Mouse (Mus musculus) embryonic facial prominence, embryonic 10.5 days (tissue): Measurements from ENCODE around the gene Dnaja1. TPM values are rescaled to one million over a fixed set of nuclear protein-coding genes. Genes with fewer than 3 reads are reported as not detected.

Experiments used
- DNase-seq: peaks from one replicate; pipeline ENCODE4 v3.0.0-alpha.2; 2017; ENCODE audit warnings: low spot score
- H3K27ac ChIP-seq: fragments of 300-500 bp; sonication (generic); replicated peaks from 2 replicates; pipeline ENCODE4 v1.5.1; 2016; ENCODE audit warnings: mild to moderate bottlenecking
- H3K27me3 ChIP-seq: fragments of 300-500 bp; sonication (generic); replicated peaks from 2 replicates; pipeline ENCODE4 v1.6.1; 2016; ENCODE audit warnings: low read depth, mild to moderate bottlenecking; ENCODE audit not compliant: poor library complexity, severe bottlenecking
- H3K36me3 ChIP-seq: fragments of 300-500 bp; sonication (generic); replicated peaks from 2 replicates; pipeline ENCODE4 v1.6.1; 2016; ENCODE audit warnings: mild to moderate bottlenecking, moderate library complexity
- H3K4me1 ChIP-seq: fragments of 300-500 bp; sonication (generic); 2 replicates; pipeline ENCODE4 v1.6.1; 2016
- H3K4me3 ChIP-seq: fragments of 300-500 bp; sonication (generic); 2 replicates; pipeline ENCODE4 v1.5.1; 2016; ENCODE audit warnings: mild to moderate bottlenecking, moderate library complexity
- H3K9me3 ChIP-seq: fragments of 300-500 bp; sonication (generic); 2 replicates; pipeline ENCODE4 v1.6.1; 2016; ENCODE audit warnings: mild to moderate bottlenecking
- WGBS: fragments of 180-500 bp; shearing (Covaris S2); methylation state at CpG from one replicate; pipeline ENCODE4 v1.1.7; 2016; 5-methylcytosine and 5-hydroxymethylcytosine counted together
- polyA plus RNA-seq: library from polyadenylated mRNA; unstranded; fragments of >200 nt; fragmentation: Nextera tagmentation; extraction: Ambion mirVana; gene quantifications from 2 replicates; pipeline ENCODE4 v1.2.1, GENCODE M21; 2016

Dnaja1 gene
- polyA plus RNA-seq, 1 experiment from 2014 or later = 633 TPM

GRCm38 (mm10) chr4:40757780-40758420, 36.0 kb downstream of the Dnaja1 start, which contains the start of gene Smu1:
TSS of gene Smu1 (minus strand) at chr4:40757923.
- Histone ChIP-seq H3K4me3 (peak within 1 kb of the TSS; percentile 98), H3K27me3 (no peaks in the 10 kb centered on the region; the same call in 1 of the 2 replicates), H3K4me1 (peaks cover 3% of the 10 kb centered on the region; the same call in 1 of the 2 replicates), H3K36me3 (peaks cover 31% of the 10 kb centered on the region), H3K9me3 (no peaks in the 10 kb centered on the region), H3K27ac (peak within 1 kb of the TSS; percentile 89)
- WGBS = under 1% methylated on average over 40 of the region's 40 CpGs
- DNase-seq = peak; percentile 98

- Histone ChIP-seq H3K27ac (no peak overlapping the region), H3K4me3 (no peak overlapping the region), H3K36me3 (peaks cover 12% of the 10 kb centered on the region), H3K27me3 (no peaks in the 10 kb centered on the region; the same call in 1 of the 2 replicates), H3K9me3 (no peaks in the 10 kb centered on the region), H3K4me1 (peaks cover 3% of the 10 kb centered on the region; the same call in 1 of the 2 replicates)
- WGBS = 63% methylated on average over 5 of the region's 5 CpGs
- no peak for DNase-seq
Observed at GRCm38 (mm10) chr4:40759876-40760275, 37.9 kb downstream of the Dnaja1 start.

GRCm38 (mm10) chr4:40774279-40775259, 52.6 kb downstream of the Dnaja1 start:
- H3K27me3 ChIP-seq = no peaks in the 10 kb centered on the region
- peak overlapping the region; percentile 81 for H3K27ac ChIP-seq
- DNase-seq = peak; percentile 85
- no peaks in the 10 kb centered on the region for H3K36me3 ChIP-seq
- H3K4me1 ChIP-seq = peaks cover 40% of the 10 kb centered on the region
- WGBS = 16% methylated on average over 12 of the region's 12 CpGs
- peak overlapping the region; percentile 40 for H3K4me3 ChIP-seq
- no peaks in the 10 kb centered on the region for H3K9me3 ChIP-seq

- H3K4me3 ChIP-seq = no peak overlapping the region
- peaks cover 48% of the 10 kb centered on the region for H3K4me1 ChIP-seq
- H3K27ac ChIP-seq = no peak overlapping the region
- no peak for DNase-seq
- 75% methylated on average over 4 of the region's 4 CpGs for WGBS
- H3K36me3 ChIP-seq = no peaks in the 10 kb centered on the region
- no peaks in the 10 kb centered on the region for H3K27me3 ChIP-seq
- H3K9me3 ChIP-seq = no peaks in the 10 kb centered on the region
Observed at GRCm38 (mm10) chr4:40776416-40776815, 54.5 kb downstream of the Dnaja1 start.

- 29% methylated on average over 2 of the region's 2 CpGs for WGBS
- Histone ChIP-seq H3K27me3 (no peaks in the 10 kb centered on the region), H3K27ac (peak overlapping the region; percentile 24; the same call in 1 of the 2 replicates), H3K4me1 (peaks cover 55% of the 10 kb centered on the region), H3K9me3 (no peaks in the 10 kb centered on the region), H3K4me3 (no peak overlapping the region), H3K36me3 (no peaks in the 10 kb centered on the region)
- DNase-seq = peak; percentile 30
Observed at GRCm38 (mm10) chr4:40777116-40777515, 55.2 kb downstream of the Dnaja1 start.

GRCm38 (mm10) chr4:40778656-40779055, 56.7 kb downstream of the Dnaja1 start:
- peaks cover 53% of the 10 kb centered on the region for H3K4me1 ChIP-seq
- H3K9me3 ChIP-seq = no peaks in the 10 kb centered on the region
- no peaks in the 10 kb centered on the region for H3K36me3 ChIP-seq
- WGBS = 89% methylated on average over 6 of the region's 6 CpGs
- H3K4me3 ChIP-seq = no peak overlapping the region
- no peak for DNase-seq
- no peak overlapping the region for H3K27ac ChIP-seq
- H3K27me3 ChIP-seq = no peaks in the 10 kb centered on the region

GRCm38 (mm10) chr4:40781143-40781542, 59.2 kb downstream of the Dnaja1 start:
- H3K27me3 ChIP-seq = no peaks in the 10 kb centered on the region
- H3K27ac ChIP-seq = no peak overlapping the region
- 20% methylated on average over 3 of the region's 3 CpGs for WGBS
- no peak overlapping the region for H3K4me3 ChIP-seq
- no peaks in the 10 kb centered on the region for H3K36me3 ChIP-seq
- H3K9me3 ChIP-seq = no peaks in the 10 kb centered on the region
- peaks cover 34% of the 10 kb centered on the region for H3K4me1 ChIP-seq
- no peak for DNase-seq

- H3K4me3 ChIP-seq = no peak overlapping the region
- no peaks in the 10 kb centered on the region for H3K27me3 ChIP-seq
- no peak overlapping the region for H3K27ac ChIP-seq
- WGBS = 43% methylated on average over 8 of the region's 8 CpGs
- no peaks in the 10 kb centered on the region for H3K9me3 ChIP-seq
- peaks cover 29% of the 10 kb centered on the region for H3K4me1 ChIP-seq
- no peak for DNase-seq
- H3K36me3 ChIP-seq = no peaks in the 10 kb centered on the region
Observed at GRCm38 (mm10) chr4:40781797-40782495, 60.0 kb downstream of the Dnaja1 start.

- Histone ChIP-seq H3K4me3 (no peak overlapping the region), H3K27ac (no peak overlapping the region), H3K27me3 (no peaks in the 10 kb centered on the region), H3K36me3 (no peaks in the 10 kb centered on the region), H3K9me3 (no peaks in the 10 kb centered on the region), H3K4me1 (peaks cover 18% of the 10 kb centered on the region)
- WGBS = 92% methylated on average over 4 of the region's 4 CpGs
- DNase-seq = no peak
Observed at GRCm38 (mm10) chr4:40783049-40783448, 61.1 kb downstream of the Dnaja1 start.

- Histone ChIP-seq H3K27me3 (no peaks in the 10 kb centered on the region), H3K36me3 (no peaks in the 10 kb centered on the region), H3K4me1 (peaks cover 18% of the 10 kb centered on the region), H3K4me3 (no peak overlapping the region), H3K27ac (no peak overlapping the region), H3K9me3 (no peaks in the 10 kb centered on the region)
- no peak for DNase-seq
- WGBS = 88% methylated on average over 10 of the region's 10 CpGs
Observed at GRCm38 (mm10) chr4:40784556-40785169, 62.7 kb downstream of the Dnaja1 start.

GRCm38 (mm10) chr4:40785620-40786166, 63.7 kb downstream of the Dnaja1 start:
- peaks cover 17% of the 10 kb centered on the region for H3K4me1 ChIP-seq
- H3K27me3 ChIP-seq = no peaks in the 10 kb centered on the region
- no peak overlapping the region for H3K27ac ChIP-seq
- no peak for DNase-seq
- WGBS = 81% methylated on average over 9 of the region's 9 CpGs
- no peaks in the 10 kb centered on the region for H3K9me3 ChIP-seq
- H3K4me3 ChIP-seq = no peak overlapping the region
- no peaks in the 10 kb centered on the region for H3K36me3 ChIP-seq

GRCm38 (mm10) chr4:40786578-40786977, 64.6 kb downstream of the Dnaja1 start:
- no peaks in the 10 kb centered on the region for H3K27me3 ChIP-seq
- no peaks in the 10 kb centered on the region for H3K9me3 ChIP-seq
- no peak overlapping the region for H3K27ac ChIP-seq
- peaks cover 8% of the 10 kb centered on the region for H3K4me1 ChIP-seq
- H3K36me3 ChIP-seq = no peaks in the 10 kb centered on the region
- DNase-seq = no peak
- H3K4me3 ChIP-seq = no peak overlapping the region
- WGBS = 80% methylated on average over 4 of the region's 4 CpGs
